Mouse (Mus musculus): ENCODE results near the gene Ciao1. TPM values are rescaled to one million over a fixed set of nuclear protein-coding genes. Genes with fewer than 3 reads are reported as not detected.

Ciao1 gene
- polyA plus RNA-seq, 1 experiment from 2014 or later: 60.5 TPM

DNA sequence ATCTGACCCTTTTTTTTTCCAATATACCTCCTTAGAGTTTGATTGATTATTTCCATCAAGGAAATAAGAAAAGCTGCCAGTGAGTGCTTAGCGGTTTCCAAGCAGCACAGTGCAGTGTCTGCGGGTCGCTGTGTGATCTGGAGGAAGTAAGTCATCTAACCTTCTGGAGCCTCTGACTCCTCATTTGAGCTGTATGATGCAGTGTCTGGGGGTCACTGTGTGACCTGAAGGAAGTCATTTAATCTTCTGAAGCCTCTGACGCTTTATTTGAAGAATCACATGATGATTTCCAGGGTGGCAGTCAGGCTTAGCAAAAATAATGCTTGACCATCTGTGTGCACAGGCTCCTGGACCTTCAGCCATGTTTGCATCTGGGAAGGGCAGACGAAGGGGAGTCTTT lies 5.2 kb upstream of the Ciao1 start:
- H3K27ac ChIP-seq (replicated peaks; ENCODE audit: low read depth, low read length): no peak overlapping the region
- no peak overlapping the region for H3K4me2 ChIP-seq (ENCODE audit: low read depth, low read length)
- H3K9me3 ChIP-seq (ENCODE audit: control insufficient read depth, low read length): no peaks in the 10 kb centered on the region
- peaks cover 22% of the 10 kb centered on the region for H3K36me3 ChIP-seq (ENCODE audit: control insufficient read depth, insufficient read depth, low read length)
- no peak overlapping the region for H3K9ac ChIP-seq (ENCODE audit: low read depth, low read length)
- WGBS: 80% methylated on average over 5 of the region's 5 CpGs
- H3K27me3 ChIP-seq (replicated peaks; ENCODE audit: control insufficient read depth, insufficient read depth, low read length): no peaks in the 10 kb centered on the region
- DNase-seq (ENCODE audit: low spot score) (no peak), ATAC-seq (ENCODE audit: low read depth) (no peak)
- no peak overlapping the region for H3K4me3 ChIP-seq (ENCODE audit: low read depth, low read length)
- H3K4me1 ChIP-seq (ENCODE audit: control insufficient read depth, insufficient read depth, low read length): peaks cover 7% of the 10 kb centered on the region

DNA sequence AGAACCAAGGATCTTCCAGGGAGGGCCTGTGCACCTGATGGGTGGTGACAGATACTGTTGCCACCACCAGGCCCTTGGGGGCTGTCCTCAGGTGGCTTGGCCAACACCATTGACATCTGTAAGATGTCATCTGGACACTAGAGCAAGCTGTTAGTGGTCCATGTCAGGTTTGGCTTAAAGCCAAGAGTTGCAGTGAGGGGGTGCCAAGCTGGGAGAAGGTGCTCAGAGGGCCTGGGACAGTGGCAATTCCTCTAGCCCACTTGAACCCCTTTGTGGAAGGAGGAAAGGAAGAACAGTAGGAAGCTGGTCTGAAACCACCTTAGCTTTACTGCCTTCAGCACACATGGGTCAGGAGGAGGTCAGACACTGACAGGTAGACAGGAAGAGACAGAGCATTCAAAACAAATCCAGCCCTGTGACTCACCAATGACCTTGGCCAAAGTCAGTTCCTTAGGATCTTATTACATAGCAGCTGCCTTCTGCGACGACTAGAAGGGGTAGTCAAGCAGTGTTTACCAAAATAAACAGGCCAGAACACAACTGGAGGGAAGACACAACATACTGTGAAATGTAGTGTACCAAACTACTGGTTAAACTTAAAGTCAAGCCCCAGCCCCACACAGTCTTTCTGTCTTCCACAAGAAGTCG lies 4.4 kb upstream of the Ciao1 start:
- no peaks in the 10 kb centered on the region for H3K27me3 ChIP-seq (replicated peaks; ENCODE audit: control insufficient read depth, insufficient read depth, low read length)
- no peak overlapping the region for H3K9ac ChIP-seq (ENCODE audit: low read depth, low read length)
- H3K9me3 ChIP-seq (ENCODE audit: control insufficient read depth, low read length): no peaks in the 10 kb centered on the region
- no peak overlapping the region for H3K27ac ChIP-seq (replicated peaks; ENCODE audit: low read depth, low read length)
- DNase-seq (ENCODE audit: low spot score): no peak
- H3K4me2 ChIP-seq (ENCODE audit: low read depth, low read length): no peak overlapping the region
- H3K4me3 ChIP-seq (ENCODE audit: low read depth, low read length): no peak overlapping the region
- peaks cover 7% of the 10 kb centered on the region for H3K4me1 ChIP-seq (ENCODE audit: control insufficient read depth, insufficient read depth, low read length)
- WGBS: 37% methylated on average over 3 of the region's 3 CpGs
- ATAC-seq (ENCODE audit: low read depth): no peak
- H3K36me3 ChIP-seq (ENCODE audit: control insufficient read depth, insufficient read depth, low read length): peaks cover 14% of the 10 kb centered on the region

DNA sequence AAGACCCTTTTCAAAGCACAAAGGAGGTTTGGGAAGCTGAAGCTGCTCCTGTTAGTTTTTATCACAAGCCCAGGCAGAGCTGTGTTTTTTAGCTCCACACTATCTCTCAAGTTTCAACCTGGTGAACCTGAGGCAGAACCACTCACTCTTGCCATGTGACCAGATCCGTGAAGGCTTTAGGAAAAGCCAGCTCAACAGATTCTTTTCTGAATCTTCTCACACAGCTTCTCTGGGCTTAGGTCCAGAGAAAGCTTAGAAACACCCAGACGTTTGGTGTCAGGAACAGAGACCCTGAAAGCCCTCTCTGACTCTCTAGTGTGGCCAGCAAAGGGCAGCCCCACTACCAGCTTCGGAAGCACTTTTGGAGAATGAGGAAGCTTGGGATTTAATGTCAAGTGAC lies 3.8 kb upstream of the Ciao1 start:
- H3K9me3 ChIP-seq (ENCODE audit: control insufficient read depth, low read length): no peaks in the 10 kb centered on the region
- DNase-seq (ENCODE audit: low spot score): peak; percentile 4
- H3K27ac ChIP-seq (replicated peaks; ENCODE audit: low read depth, low read length): no peak overlapping the region
- H3K36me3 ChIP-seq (ENCODE audit: control insufficient read depth, insufficient read depth, low read length): peaks cover 11% of the 10 kb centered on the region; the same call in 1 of the 2 replicates
- H3K4me3 ChIP-seq (ENCODE audit: low read depth, low read length): no peak overlapping the region
- peaks cover 7% of the 10 kb centered on the region for H3K4me1 ChIP-seq (ENCODE audit: control insufficient read depth, insufficient read depth, low read length)
- H3K27me3 ChIP-seq (replicated peaks; ENCODE audit: control insufficient read depth, insufficient read depth, low read length): no peaks in the 10 kb centered on the region
- ATAC-seq (ENCODE audit: low read depth): no peak
- no peak overlapping the region for H3K9ac ChIP-seq (ENCODE audit: low read depth, low read length)
- H3K4me2 ChIP-seq (ENCODE audit: low read depth, low read length): no peak overlapping the region
- WGBS: 69% methylated on average over 3 of the region's 3 CpGs

DNA sequence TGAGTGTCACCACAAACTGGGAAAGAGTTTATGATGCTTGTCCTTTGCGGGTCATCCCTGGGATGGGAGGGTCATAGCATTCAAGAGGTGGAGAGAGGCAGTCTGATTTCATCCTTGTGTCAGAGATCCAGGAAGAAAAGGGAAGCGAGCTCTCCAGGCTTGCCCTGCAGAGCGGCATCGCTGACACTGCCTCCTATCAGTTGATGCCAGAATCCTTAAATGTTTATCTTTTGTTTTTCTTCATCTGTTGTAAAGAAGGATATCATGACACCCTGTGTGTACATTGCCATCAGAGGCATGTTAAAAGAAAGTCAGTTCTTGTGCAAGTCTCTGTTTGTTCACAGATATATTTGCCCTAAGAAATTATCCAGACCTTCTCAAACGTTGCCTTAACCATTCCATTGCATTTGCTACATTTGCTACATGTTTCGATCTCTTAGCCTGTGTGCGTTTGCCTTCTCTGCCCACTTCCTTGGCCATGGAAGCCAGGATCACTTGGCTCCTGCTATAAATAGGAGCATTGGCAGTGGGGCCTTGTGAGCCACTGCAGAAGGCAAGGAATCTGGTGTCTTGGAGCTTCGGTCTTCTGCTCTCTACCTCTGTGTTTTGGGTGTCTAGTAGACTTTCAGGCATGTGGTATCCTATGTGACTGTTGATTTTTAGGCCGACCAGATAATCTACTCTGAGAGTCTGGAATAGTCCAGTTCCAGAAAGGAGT lies 2.8 kb upstream of the Ciao1 start:
- Histone ChIP-seq H3K9me3 (ENCODE audit: control insufficient read depth, low read length) (no peaks in the 10 kb centered on the region), H3K4me3 (ENCODE audit: low read depth, low read length) (no peak overlapping the region), H3K4me2 (ENCODE audit: low read depth, low read length) (no peak overlapping the region), H3K9ac (ENCODE audit: low read depth, low read length) (peak overlapping the region; percentile 37; the same call in 1 of the 2 replicates), H3K4me1 (ENCODE audit: control insufficient read depth, insufficient read depth, low read length) (peaks cover 7% of the 10 kb centered on the region), H3K27me3 (replicated peaks; ENCODE audit: control insufficient read depth, insufficient read depth, low read length) (no peaks in the 10 kb centered on the region), H3K36me3 (ENCODE audit: control insufficient read depth, insufficient read depth, low read length) (peaks cover 15% of the 10 kb centered on the region), H3K27ac (replicated peaks; ENCODE audit: low read depth, low read length) (no peak overlapping the region)
- ATAC-seq (ENCODE audit: low read depth): no peak
- no peak for DNase-seq (ENCODE audit: low spot score)
- 93% methylated on average over 9 of the region's 9 CpGs for WGBS

DNA sequence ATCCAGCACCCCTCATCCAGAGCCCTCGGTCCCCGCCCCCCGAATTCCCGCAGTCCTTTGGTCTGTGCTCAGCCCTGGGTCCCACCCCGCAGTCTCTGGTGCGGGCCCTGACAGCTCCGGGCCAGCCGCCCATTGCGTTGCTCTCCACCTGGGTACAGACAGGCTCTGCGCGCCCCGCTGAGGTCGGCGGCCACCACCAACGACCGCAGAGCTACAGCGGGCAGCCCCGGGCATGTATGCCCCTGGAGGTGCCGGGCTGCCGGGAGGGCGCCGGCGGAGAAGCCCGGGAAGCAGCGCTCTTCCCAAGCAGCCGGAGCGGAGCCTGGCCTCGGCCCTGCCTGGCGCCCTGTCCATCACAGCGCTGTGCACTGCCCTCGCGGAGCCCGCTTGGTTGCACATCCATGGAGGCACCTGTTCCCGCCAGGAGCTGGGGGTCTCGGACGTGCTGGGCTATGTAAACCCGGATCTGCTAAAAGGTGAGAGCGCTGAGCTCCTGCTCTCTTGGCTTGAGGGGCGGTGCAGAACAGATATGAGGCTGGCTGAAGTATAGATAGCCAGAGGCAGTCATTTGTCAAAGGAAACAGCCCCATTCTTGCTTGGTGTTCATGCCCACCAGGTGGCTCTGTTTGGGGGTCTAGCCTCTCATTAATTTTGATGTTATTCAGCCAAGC lies 853 bp upstream of the Ciao1 start:
- ATAC-seq (ENCODE audit: low read depth): peak; percentile 50
- H3K4me2 ChIP-seq (ENCODE audit: low read depth, low read length): peak overlapping the region; percentile 94
- WGBS: under 1% methylated on average over 36 of the region's 39 CpGs
- H3K27me3 ChIP-seq (replicated peaks; ENCODE audit: control insufficient read depth, insufficient read depth, low read length): no peaks in the 10 kb centered on the region
- peak; percentile 59 for DNase-seq (ENCODE audit: low spot score)
- H3K4me3 ChIP-seq (ENCODE audit: low read depth, low read length): peak overlapping the region; percentile 81
- no peaks in the 10 kb centered on the region for H3K9me3 ChIP-seq (ENCODE audit: control insufficient read depth, low read length)
- peaks cover 33% of the 10 kb centered on the region for H3K36me3 ChIP-seq (ENCODE audit: control insufficient read depth, insufficient read depth, low read length)
- peak overlapping the region; percentile 77; the same call in 1 of the 2 replicates for H3K27ac ChIP-seq (replicated peaks; ENCODE audit: low read depth, low read length)
- peaks cover 7% of the 10 kb centered on the region for H3K4me1 ChIP-seq (ENCODE audit: control insufficient read depth, insufficient read depth, low read length)
- H3K9ac ChIP-seq (ENCODE audit: low read depth, low read length): peak overlapping the region; percentile 85

DNA sequence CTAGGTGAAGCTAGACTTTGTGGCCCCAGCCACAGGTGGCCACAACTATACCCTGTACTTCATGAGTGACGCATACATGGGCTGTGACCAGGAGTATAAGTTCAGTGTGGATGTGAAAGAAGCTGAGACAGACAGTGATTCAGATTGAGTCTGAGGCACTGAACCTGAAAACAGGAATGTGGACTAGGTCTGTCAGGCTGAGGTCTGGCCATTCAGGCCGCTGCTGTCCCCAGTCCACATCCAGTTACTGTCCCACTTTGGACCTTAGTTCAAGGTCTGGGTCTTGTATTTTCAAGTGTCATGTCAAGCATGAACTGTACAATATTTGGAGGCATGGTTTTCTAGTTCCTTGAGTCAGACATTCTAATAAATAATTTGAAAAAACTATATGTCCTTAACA lies 7.6 kb downstream of the Ciao1 start:
- Histone ChIP-seq H3K9ac (ENCODE audit: low read depth, low read length) (no peak overlapping the region), H3K9me3 (ENCODE audit: control insufficient read depth, low read length) (no peaks in the 10 kb centered on the region), H3K36me3 (ENCODE audit: control insufficient read depth, insufficient read depth, low read length) (peaks cover 91% of the 10 kb centered on the region), H3K27ac (replicated peaks; ENCODE audit: low read depth, low read length) (no peak overlapping the region), H3K4me2 (ENCODE audit: low read depth, low read length) (no peak overlapping the region), H3K4me3 (ENCODE audit: low read depth, low read length) (no peak overlapping the region), H3K27me3 (replicated peaks; ENCODE audit: control insufficient read depth, insufficient read depth, low read length) (no peaks in the 10 kb centered on the region), H3K4me1 (ENCODE audit: control insufficient read depth, insufficient read depth, low read length) (no peaks in the 10 kb centered on the region)
- no peak for ATAC-seq (ENCODE audit: low read depth)
- WGBS: 91% methylated on average over 2 of the region's 2 CpGs
- no peak for DNase-seq (ENCODE audit: low spot score)

DNA sequence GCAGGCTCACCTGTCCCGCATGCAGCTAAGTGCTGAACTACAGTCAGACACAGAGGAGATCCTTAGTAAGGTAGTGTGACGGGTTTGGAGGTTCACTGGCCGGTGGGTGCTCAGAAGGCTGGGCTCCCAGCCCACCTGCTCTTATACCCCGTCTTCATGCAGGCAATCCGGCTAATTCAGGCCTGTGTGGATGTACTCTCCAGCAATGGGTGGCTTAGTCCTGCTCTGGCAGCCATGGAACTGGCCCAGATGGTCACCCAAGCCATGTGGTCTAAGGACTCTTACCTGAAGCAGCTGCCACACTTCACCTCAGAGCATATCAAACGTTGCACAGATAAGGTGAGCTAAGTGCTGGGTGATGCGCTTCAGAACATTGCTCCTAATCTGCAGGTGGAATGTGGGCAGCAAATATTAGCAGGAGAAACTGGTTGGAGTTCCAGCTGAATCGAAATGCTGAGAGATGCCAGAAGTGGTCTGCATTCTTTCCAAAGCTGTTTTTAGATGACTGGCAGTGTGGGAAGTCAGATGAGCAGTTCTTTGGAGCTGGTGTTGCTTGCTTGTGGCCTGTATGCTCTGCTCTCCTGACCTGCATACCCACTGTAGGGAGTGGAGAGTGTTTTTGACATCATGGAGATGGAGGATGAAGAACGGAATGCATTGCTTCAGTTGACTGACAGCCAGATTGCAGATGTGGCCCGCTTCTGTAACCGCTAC lies 9.6 kb downstream of the Ciao1 start:
- no peaks in the 10 kb centered on the region for H3K4me1 ChIP-seq (ENCODE audit: control insufficient read depth, insufficient read depth, low read length)
- 95% methylated on average over 11 of the region's 11 CpGs for WGBS
- H3K9me3 ChIP-seq (ENCODE audit: control insufficient read depth, low read length): no peaks in the 10 kb centered on the region
- H3K27ac ChIP-seq (replicated peaks; ENCODE audit: low read depth, low read length): no peak overlapping the region
- H3K9ac ChIP-seq (ENCODE audit: low read depth, low read length): no peak overlapping the region
- H3K36me3 ChIP-seq (ENCODE audit: control insufficient read depth, insufficient read depth, low read length): peaks cover 92% of the 10 kb centered on the region
- no peak overlapping the region for H3K4me2 ChIP-seq (ENCODE audit: low read depth, low read length)
- no peak for ATAC-seq (ENCODE audit: low read depth)
- H3K27me3 ChIP-seq (replicated peaks; ENCODE audit: control insufficient read depth, insufficient read depth, low read length): no peaks in the 10 kb centered on the region
- no peak for DNase-seq (ENCODE audit: low spot score)
- no peak overlapping the region for H3K4me3 ChIP-seq (ENCODE audit: low read depth, low read length)

DNA sequence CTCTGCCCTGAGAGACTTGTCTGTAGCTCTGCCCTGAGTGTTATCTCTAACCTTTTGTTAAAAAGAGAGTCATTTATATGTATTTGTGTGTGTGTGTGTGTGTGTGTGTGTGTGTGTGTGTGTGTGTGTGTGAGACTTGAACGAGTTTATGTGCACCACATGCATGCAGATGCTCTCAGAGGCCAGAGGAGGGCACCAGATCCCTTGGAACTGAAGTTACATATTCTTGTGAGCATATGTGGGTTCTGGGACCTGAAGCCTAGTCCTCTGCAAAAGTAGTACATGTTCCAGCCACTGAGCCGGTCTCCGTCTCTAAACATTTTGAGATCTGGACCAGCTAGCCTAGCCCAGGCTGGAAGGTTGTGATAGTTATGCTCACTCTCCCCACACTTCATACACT lies 22.4 kb downstream of the Ciao1 start:
- Histone ChIP-seq H3K27ac (replicated peaks; ENCODE audit: low read depth, low read length) (no peak overlapping the region), H3K9me3 (ENCODE audit: control insufficient read depth, low read length) (no peaks in the 10 kb centered on the region), H3K36me3 (ENCODE audit: control insufficient read depth, insufficient read depth, low read length) (peaks cover 99% of the 10 kb centered on the region), H3K4me1 (ENCODE audit: control insufficient read depth, insufficient read depth, low read length) (no peaks in the 10 kb centered on the region), H3K9ac (ENCODE audit: low read depth, low read length) (no peak overlapping the region), H3K4me3 (ENCODE audit: low read depth, low read length) (no peak overlapping the region), H3K27me3 (replicated peaks; ENCODE audit: control insufficient read depth, insufficient read depth, low read length) (no peaks in the 10 kb centered on the region), H3K4me2 (ENCODE audit: low read depth, low read length) (no peak overlapping the region)
- no peak for DNase-seq (ENCODE audit: low spot score)
- no peak for ATAC-seq (ENCODE audit: low read depth)
- 98% methylated on average over 3 of the region's 3 CpGs for WGBS
